Mouse (Mus musculus) heart, embryonic 13.5 days (tissue): Measurements from ENCODE around the gene Lrig1. TPM values are rescaled to one million over a fixed set of nuclear protein-coding genes. Genes with fewer than 3 reads are reported as not detected.

ENCODE experiments used
- ATAC-seq: fragments of 200-750 bp; cut with Nextera tagmentation; 2 replicates; pipeline ENCODE4 v1.8.0; 2017; ENCODE audit warnings: moderate TSS enrichment; ENCODE audit not compliant: insufficient number of reproducible peaks, low FRiP score, low TSS enrichment; ENCODE audit errors: extremely low read depth
- H3K27ac ChIP-seq: fragments of 300-500 bp; sonication (generic); replicated peaks from 2 replicates; pipeline ENCODE4 v1.5.1; 2015; ENCODE audit warnings: moderate library complexity, mild to moderate bottlenecking, inconsistent platforms
- H3K27me3 ChIP-seq: fragments of 300-500 bp; sonication (generic); replicated peaks from 2 replicates; pipeline ENCODE4 v1.6.1; 2015; ENCODE audit warnings: mild to moderate bottlenecking, inconsistent platforms
- H3K36me3 ChIP-seq: fragments of 300-500 bp; sonication (generic); 2 replicates; pipeline ENCODE4 v1.6.1; 2015; ENCODE audit warnings: mild to moderate bottlenecking, inconsistent platforms
- H3K4me1 ChIP-seq: fragments of 300-500 bp; sonication (generic); 2 replicates; pipeline ENCODE4 v1.6.1; 2015; ENCODE audit warnings: inconsistent platforms
- H3K4me2 ChIP-seq: fragments of 300-500 bp; sonication (generic); 2 replicates; pipeline ENCODE4 v1.6.1; 2015; ENCODE audit warnings: inconsistent platforms, mild to moderate bottlenecking, moderate library complexity
- H3K4me3 ChIP-seq: fragments of 300-500 bp; sonication (generic); 2 replicates; pipeline ENCODE4 v1.5.1; 2015; ENCODE audit warnings: moderate library complexity, mild to moderate bottlenecking, inconsistent platforms
- H3K9ac ChIP-seq: fragments of 300-500 bp; sonication (generic); 2 replicates; pipeline ENCODE4 v1.6.1; 2015; ENCODE audit warnings: inconsistent platforms, mild to moderate bottlenecking, moderate library complexity
- H3K9me3 ChIP-seq: fragments of 300-500 bp; sonication (generic); 2 replicates; pipeline ENCODE4 v1.6.1; 2016; ENCODE audit warnings: inconsistent platforms
- WGBS: fragments of 180-500 bp; shearing (Covaris S2); methylation state at CpG from one replicate; pipeline ENCODE4 v1.1.7; 2015; ENCODE audit warnings: mixed read lengths; 5-methylcytosine and 5-hydroxymethylcytosine counted together
- polyA plus RNA-seq: library from polyadenylated mRNA; unstranded; fragments of >200 nt; fragmentation: Nextera tagmentation; extraction: Ambion mirVana; gene quantifications from 2 replicates; pipeline ENCODE4 v1.2.1, GENCODE M21; 2015

Lrig1 gene
- polyA plus RNA-seq, 1 experiment from 2014 or later: 8.1 TPM

DNA sequence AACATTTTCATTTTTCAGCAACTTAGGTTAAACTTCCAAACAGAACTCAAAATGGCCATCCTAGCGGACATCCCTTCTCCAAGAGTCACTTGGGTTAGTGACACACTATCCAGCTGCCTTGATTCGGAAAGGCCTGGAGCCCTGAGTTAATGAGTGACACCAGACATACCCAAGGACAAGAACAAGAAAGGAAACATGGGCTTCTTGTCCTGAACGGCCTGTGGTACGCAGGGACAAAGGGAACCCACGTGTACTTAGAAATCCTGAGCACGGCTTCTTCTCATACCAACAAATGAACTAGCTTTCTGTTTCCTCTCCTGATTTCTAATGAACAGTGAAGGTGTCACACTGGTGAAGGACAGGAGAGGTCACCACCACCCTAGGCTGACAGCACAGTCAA lies 85.6 kb downstream of the Lrig1 start:
- H3K36me3 ChIP-seq: peaks cover 95% of the 10 kb centered on the region
- peaks cover 22% of the 10 kb centered on the region for H3K4me1 ChIP-seq
- WGBS: 73% methylated on average over 6 of the region's 6 CpGs

DNA sequence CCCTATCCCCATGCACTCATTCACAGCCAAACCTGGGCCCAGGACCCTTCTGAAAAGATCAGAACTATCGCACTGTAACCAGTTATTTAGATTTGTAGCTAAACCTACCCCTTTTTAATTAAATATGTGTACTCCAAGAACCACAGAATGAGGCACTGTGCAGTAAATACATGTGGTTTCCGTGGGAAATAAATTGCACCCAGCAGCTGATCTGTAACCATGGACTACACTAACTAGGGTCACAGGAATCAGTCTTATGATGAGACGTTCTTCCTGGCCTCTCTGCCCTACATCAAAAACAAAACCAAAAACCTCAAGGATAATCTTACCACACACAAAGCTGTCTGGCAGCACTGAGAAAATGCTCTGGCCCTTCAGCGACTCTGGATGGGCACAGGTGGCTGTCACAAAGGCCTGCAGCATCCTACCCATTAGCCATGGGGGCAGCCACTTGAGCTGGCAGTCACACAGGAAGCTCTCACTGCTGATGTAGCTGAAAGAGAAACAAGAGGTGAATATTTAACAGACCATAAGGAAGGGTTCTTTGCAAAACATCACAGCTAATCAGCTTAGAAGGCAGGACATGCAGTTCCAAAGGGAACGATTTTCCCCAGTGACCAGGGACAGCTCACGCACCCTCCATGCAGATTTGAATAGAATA lies 86.6 kb downstream of the Lrig1 start:
- 78% methylated on average over 6 of the region's 6 CpGs for WGBS
- Histone ChIP-seq H3K4me1 (peaks cover 13% of the 10 kb centered on the region), H3K27ac (no peak overlapping the region), H3K4me2 (no peak overlapping the region), H3K36me3 (peaks cover 97% of the 10 kb centered on the region), H3K9ac (no peak overlapping the region), H3K9me3 (no peaks in the 10 kb centered on the region), H3K4me3 (no peak overlapping the region), H3K27me3 (no peaks in the 10 kb centered on the region)
- ATAC-seq: no peak

More for the DNA sequence above, 85.6 kb downstream of the Lrig1 start:
- H3K9ac ChIP-seq: no peak overlapping the region
- H3K9me3 ChIP-seq: no peaks in the 10 kb centered on the region
- H3K27ac ChIP-seq: no peak overlapping the region
- ATAC-seq: no peak
- no peak overlapping the region for H3K4me2 ChIP-seq
- H3K4me3 ChIP-seq: no peak overlapping the region
- H3K27me3 ChIP-seq: no peaks in the 10 kb centered on the region

DNA sequence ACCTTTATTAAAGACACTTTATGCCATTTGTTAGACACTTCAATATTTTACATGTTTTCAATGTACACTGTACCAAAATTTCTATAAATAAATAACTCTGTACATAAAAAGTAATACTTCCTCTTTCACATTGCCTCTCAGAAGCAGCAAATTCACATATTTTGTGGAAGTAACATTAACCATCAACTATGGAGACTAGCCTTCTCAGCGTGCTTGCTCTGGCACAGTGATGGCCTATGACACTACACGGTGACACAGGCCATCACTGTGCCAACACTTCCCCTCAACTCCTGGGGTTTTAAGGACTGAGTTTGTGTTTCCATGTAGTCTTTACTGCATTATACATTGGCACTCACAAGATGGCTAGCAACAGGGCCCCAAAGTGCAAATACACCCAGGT lies 95.4 kb downstream of the Lrig1 start:
- no peaks in the 10 kb centered on the region for H3K9me3 ChIP-seq
- peaks cover 69% of the 10 kb centered on the region for H3K36me3 ChIP-seq
- H3K4me3 ChIP-seq: no peak overlapping the region
- ATAC-seq: no peak
- no peak overlapping the region for H3K4me2 ChIP-seq
- WGBS: 85% methylated on average over 2 of the region's 2 CpGs
- peaks cover 18% of the 10 kb centered on the region for H3K4me1 ChIP-seq
- H3K9ac ChIP-seq: no peak overlapping the region
- no peaks in the 10 kb centered on the region for H3K27me3 ChIP-seq
- no peak overlapping the region for H3K27ac ChIP-seq

DNA sequence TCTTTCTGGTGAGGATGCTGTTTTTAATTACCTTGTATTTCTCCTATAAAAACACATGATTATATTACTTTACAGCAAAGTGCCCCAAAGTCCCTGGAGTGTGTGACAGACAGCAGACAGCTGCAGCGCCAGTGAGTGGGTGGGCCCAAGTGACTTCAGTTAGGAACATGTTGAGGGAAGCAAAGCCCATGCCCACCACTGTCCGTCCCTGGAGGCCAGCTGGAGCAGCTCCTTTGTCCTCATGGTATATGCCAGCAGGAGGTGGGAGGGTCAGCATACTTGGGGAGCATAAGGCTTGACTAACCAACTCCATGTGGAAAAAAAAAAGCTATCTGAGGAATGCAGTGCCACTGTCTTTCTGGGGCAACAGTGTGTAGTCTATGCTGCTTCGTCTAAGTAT lies 95.9 kb downstream of the Lrig1 start:
- peaks cover 68% of the 10 kb centered on the region for H3K36me3 ChIP-seq
- WGBS: 59% methylated on average over 3 of the region's 3 CpGs
- H3K4me1 ChIP-seq: peaks cover 21% of the 10 kb centered on the region
- no peaks in the 10 kb centered on the region for H3K27me3 ChIP-seq
- no peak overlapping the region for H3K4me2 ChIP-seq
- no peak for ATAC-seq
- H3K27ac ChIP-seq: no peak overlapping the region
- H3K9me3 ChIP-seq: no peaks in the 10 kb centered on the region
- H3K9ac ChIP-seq: no peak overlapping the region
- no peak overlapping the region for H3K4me3 ChIP-seq

DNA sequence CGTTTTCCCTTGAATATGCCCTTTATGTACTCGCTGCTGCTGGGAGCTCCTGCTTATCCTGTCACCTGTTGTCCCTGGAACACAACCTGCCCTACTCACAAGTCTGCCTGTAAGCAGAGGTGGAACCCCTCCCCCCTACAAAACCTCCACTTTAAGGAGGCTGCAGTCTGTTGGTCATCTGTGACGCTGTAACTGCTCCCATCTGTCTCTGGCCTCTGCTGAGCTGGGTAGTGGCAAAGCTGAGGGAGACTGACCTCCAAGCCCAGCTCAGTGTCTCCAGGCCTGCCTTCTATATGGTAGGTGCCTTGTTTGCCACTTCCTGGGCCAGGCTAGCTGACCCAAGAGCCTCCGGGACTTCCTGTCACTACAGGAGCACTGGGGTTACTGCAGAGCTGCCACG lies 98.1 kb downstream of the Lrig1 start:
- no peaks in the 10 kb centered on the region for H3K9me3 ChIP-seq
- H3K9ac ChIP-seq: no peak overlapping the region; the same call in 1 of the 2 replicates
- no peaks in the 10 kb centered on the region for H3K27me3 ChIP-seq
- 69% methylated on average over 5 of the region's 5 CpGs for WGBS
- H3K4me2 ChIP-seq: no peak overlapping the region
- no peak overlapping the region for H3K4me3 ChIP-seq
- peaks cover 46% of the 10 kb centered on the region for H3K36me3 ChIP-seq
- peaks cover 43% of the 10 kb centered on the region for H3K4me1 ChIP-seq
- H3K27ac ChIP-seq: no peak overlapping the region
- ATAC-seq: no peak

DNA sequence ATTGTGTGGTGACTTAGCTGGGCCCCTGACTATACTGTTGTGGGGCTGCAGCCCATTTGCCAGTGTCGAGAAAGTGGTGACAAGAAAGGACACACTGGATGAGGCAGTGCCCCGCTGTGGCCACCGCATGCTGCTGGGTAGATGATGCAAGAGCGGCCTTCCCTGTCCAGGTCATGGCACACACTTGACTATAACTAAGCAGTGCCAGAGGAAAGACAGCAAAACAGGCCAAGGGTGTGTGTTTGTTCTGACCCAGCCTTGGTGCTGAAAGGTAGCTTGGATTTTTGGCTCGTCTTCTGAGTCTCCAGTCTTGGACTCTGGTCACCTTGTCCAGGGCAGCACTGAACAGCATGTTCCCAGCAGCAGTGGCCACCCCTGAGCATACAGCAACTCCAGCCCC lies 98.9 kb downstream of the Lrig1 start:
- ATAC-seq: no peak
- peaks cover 50% of the 10 kb centered on the region for H3K4me1 ChIP-seq
- H3K4me2 ChIP-seq: no peak overlapping the region
- WGBS: 61% methylated on average over 5 of the region's 5 CpGs
- H3K27ac ChIP-seq: no peak overlapping the region
- no peak overlapping the region for H3K9ac ChIP-seq
- peaks cover 38% of the 10 kb centered on the region for H3K36me3 ChIP-seq
- no peaks in the 10 kb centered on the region for H3K27me3 ChIP-seq
- no peak overlapping the region for H3K4me3 ChIP-seq
- H3K9me3 ChIP-seq: no peaks in the 10 kb centered on the region

DNA sequence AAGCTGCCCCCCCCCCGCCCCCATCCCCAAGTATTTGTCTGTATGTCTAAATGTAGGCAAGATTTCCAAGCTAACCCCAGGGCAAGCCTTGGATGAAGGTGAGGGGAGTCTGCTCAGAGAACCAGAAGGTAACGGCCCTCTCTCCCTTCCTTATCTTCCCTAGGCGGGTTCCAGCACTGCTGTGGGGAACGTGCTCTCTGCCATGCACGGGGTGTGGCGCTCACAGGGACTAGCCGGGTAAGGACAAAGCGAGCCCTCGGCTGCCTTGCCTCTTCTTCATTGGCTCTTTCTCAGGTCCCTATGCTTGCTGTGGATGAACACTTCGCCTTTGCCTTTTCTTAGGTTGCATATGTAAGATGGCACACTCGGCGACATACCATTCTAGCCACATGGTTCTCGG lies 100.9 kb downstream of the Lrig1 start:
- no peaks in the 10 kb centered on the region for H3K9me3 ChIP-seq
- H3K36me3 ChIP-seq: peaks cover 19% of the 10 kb centered on the region
- H3K4me2 ChIP-seq: no peak overlapping the region
- no peak overlapping the region for H3K27ac ChIP-seq
- no peaks in the 10 kb centered on the region for H3K27me3 ChIP-seq
- ATAC-seq: no peak
- no peak overlapping the region for H3K4me3 ChIP-seq
- WGBS: 68% methylated on average over 13 of the region's 13 CpGs
- H3K4me1 ChIP-seq: peaks cover 71% of the 10 kb centered on the region
- H3K9ac ChIP-seq: no peak overlapping the region; the same call in 1 of the 2 replicates

DNA sequence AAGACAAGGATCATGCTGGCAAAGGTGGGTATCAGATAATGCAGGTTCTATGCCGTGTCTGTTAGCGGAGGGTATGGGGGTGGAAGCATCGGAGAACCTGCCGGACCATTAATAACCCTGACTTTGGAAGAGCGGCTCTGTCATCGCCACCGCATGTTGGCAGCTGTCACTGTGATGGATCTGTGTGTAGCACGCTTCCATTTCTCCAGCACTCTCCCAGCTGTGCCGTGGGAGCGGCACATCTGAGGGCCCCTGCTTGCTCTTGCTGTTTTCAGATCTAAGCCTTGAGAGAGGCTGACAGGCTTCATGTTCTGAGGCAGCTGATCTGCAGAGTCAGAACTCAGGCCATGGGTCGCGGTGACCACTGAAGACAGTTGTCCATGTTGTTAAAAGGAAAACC lies 101.5 kb downstream of the Lrig1 start:
- H3K4me1 ChIP-seq: peaks cover 77% of the 10 kb centered on the region
- 0 out of 2 replicates have a peak overlapping the region, but pooled peaks have one; percentile 24 for H3K27ac ChIP-seq
- no peak overlapping the region for H3K4me3 ChIP-seq
- peak overlapping the region; percentile 45; the same call in 1 of the 2 replicates for H3K9ac ChIP-seq
- no peak for ATAC-seq
- peaks cover 13% of the 10 kb centered on the region for H3K36me3 ChIP-seq
- H3K9me3 ChIP-seq: no peaks in the 10 kb centered on the region
- 58% methylated on average over 12 of the region's 12 CpGs for WGBS
- H3K4me2 ChIP-seq: no peak overlapping the region
- H3K27me3 ChIP-seq: no peaks in the 10 kb centered on the region

DNA sequence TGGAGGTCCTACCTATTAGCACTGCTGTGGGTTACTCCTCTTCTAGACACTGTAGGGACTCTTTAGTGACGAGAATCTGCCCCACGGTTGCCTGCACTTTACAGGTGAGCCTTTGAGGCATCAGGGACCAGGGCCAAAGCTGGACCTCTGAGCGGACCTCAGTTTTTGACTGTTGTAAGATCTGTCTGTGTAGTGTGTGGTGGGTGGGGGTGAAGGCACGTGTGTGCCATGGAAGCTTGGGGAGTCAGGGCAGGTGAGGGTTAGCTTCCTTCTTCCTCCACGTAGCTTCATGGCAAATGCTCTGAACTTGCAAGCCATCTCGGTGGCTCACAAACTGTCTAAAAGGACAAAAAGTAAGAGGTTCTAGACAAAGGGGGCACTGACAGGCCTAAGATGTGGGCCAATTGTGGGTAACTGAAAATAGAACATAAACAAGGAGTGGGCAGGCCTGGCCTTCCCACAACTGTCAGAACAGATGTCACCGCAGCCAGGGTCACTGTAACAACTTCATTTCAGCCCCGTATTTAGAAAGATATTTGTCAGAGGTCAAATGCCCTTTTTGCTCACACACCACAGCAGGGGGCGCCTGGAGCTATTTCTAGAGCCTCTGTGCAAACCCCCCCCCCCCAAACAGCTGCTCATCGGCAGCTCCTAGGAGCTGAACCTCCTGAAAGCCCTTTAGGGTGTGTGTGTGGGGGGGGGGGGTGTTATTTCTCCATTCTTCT lies 103.0 kb downstream of the Lrig1 start:
- 47% methylated on average over 10 of the region's 10 CpGs for WGBS
- no peaks in the 10 kb centered on the region for H3K9me3 ChIP-seq
- no peaks in the 10 kb centered on the region for H3K27me3 ChIP-seq
- peak overlapping the region; percentile 28; the same call in 1 of the 2 replicates for H3K9ac ChIP-seq
- peaks cover 88% of the 10 kb centered on the region for H3K4me1 ChIP-seq
- no peak overlapping the region for H3K4me3 ChIP-seq
- H3K36me3 ChIP-seq: 0 out of 2 replicates have a peak, but pooled peaks cover 8% of the 10 kb centered on the region
- no peak overlapping the region for H3K4me2 ChIP-seq
- no peak for ATAC-seq
- peak overlapping the region; percentile 46 for H3K27ac ChIP-seq

DNA sequence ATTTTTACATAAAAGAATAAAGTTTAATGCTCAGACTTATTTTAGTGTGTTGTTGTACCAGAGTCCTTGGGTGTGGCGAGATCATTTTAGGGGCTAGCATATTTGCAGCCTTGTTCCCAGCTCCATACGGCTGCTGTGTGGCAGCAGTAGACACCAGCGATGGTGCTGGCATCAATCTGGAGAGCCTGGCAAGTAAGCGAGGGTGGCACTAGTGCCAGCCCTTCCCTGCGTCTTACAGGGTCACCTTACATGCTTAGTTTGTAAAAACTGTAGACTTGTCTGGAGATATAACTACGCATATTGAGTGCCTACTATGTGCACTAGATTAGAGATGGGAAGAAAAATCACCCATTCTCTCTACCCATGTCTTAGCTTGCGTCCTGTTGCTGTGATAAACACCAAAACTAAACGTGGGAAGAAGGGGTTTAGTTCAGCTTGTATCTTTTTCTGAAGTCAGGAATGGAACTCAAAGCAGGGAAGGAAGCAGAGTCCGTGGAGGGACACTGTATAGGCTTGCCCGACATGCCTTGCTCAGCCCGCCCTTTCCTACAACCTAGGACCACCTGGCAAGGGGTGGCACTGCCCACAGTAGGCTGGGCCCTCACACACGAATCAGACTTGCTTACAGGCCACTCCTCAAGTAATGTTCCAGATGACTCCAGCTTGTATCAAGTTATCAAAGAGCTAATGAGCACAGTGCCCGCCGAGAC lies 103.8 kb downstream of the Lrig1 start:
- Histone ChIP-seq H3K27me3 (no peaks in the 10 kb centered on the region), H3K4me3 (no peak overlapping the region), H3K36me3 (0 out of 2 replicates have a peak, but pooled peaks cover 4% of the 10 kb centered on the region), H3K9ac (no peak overlapping the region; the same call in 1 of the 2 replicates), H3K4me2 (no peak overlapping the region), H3K9me3 (no peaks in the 10 kb centered on the region), H3K4me1 (peaks cover 88% of the 10 kb centered on the region), H3K27ac (peak overlapping the region; percentile 46)
- 86% methylated on average over 14 of the region's 14 CpGs for WGBS
- ATAC-seq: no peak

DNA sequence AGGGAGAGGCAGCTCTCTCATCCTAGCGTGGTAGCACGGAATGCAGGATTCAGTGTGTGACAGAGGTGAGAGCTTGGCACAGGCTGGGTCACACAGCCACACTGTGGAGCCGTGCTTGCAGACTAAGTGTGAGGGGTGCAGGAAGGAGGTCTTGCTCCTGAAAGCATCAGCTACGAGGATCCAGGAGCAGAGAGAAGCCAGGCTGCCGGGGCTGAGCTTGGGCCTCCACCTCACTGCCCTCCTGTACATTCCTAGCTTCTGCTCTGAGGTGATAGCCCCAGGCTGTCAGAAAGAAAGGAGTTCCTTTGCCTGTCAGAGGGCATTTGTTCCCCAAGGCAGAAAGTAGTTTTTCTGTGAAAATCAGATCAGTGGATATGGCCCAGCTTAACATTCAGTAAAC lies 104.8 kb downstream of the Lrig1 start:
- Histone ChIP-seq H3K27me3 (no peaks in the 10 kb centered on the region), H3K27ac (peak overlapping the region; percentile 70), H3K9ac (peak overlapping the region; percentile 45), H3K9me3 (no peaks in the 10 kb centered on the region), H3K4me3 (no peak overlapping the region), H3K4me2 (no peak overlapping the region), H3K4me1 (peaks cover 81% of the 10 kb centered on the region), H3K36me3 (0 out of 2 replicates have a peak, but pooled peaks cover 4% of the 10 kb centered on the region)
- 43% methylated on average over 5 of the region's 5 CpGs for WGBS
- ATAC-seq: no peak
